Comparison of ENCODE assay signal across 10 mouse cellular contexts in the genomic region with DNA sequence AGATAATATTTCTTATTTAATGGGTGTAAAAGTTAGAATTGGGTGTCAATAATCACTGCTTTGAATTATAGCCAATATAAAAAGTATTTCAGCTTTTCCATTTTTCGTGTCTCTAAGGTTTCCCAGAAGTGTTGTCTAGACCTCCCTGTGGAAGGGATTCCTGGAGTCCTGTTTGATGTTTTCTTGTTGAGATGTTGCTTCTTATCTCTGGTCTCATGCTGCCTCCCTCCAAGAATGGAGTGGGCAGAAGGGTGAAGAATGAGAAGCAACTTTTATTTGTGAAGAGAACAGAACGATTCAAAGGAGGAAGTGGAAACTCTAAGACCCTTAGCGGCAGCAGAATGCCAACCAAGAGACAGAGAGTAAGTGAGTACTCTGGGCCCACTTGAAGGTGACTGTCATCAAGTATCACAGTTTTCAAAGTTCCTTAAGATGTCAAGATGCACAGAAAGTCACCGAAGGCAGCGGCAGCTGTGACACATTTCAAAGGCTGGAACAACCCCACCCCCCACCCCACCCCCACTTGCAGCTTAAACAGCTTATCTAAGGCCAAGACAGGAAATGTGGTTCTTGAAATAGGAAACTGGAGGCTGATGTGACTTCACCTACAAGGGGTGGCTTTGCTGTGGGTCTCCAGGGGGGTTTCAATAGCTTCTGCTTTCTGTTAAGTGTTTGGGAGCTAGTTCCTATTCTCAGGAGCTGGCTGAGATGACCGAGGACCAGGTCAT.
DNase-seq lines count a peak whose midpoint lies in the region; ATAC-seq and TF ChIP-seq lines count a peak whose summit lies in the region.
"Had no signal": no experiment of that assay in that cellular context is flagged by ENCODE, and none has a peak within 500 bp of the region (broad histone marks: within the 10 kb centered on the region; RNA-seq: fewer than 3 reads in every experiment).

No protein-coding gene starts in this region.

- no peak overlapping the region for H3K4me2 ChIP-seq in kidney, embryonic 15.5 days
- no peak overlapping the region for H3K4me2 ChIP-seq in kidney, embryonic 14.5 days (replicated peaks; ENCODE audit: low read depth, low read length)
- peak overlapping the region; percentile 44 for H3K4me2 ChIP-seq in liver, postnatal 0 days (ENCODE audit: low read depth, low read length)
- H3K4me2 ChIP-seq: limb, embryonic 13.5 days had no signal

- H3K4me1 ChIP-seq in kidney, embryonic 15.5 days = peaks cover 5% of the 10 kb centered on the region; the same call in 1 of the 2 replicates
- peaks cover 3% of the 10 kb centered on the region; the same call in 1 of the 2 replicates for H3K4me1 ChIP-seq in kidney, embryonic 14.5 days (ENCODE audit: control insufficient read depth, insufficient read depth, low read length)
- peaks cover 9% of the 10 kb centered on the region for H3K4me1 ChIP-seq in liver, postnatal 0 days (ENCODE audit: insufficient read depth)
- H3K4me1 ChIP-seq: limb, embryonic 13.5 days had no signal

- H3K9me3 ChIP-seq in kidney, embryonic 15.5 days (replicated peaks) = no peaks in the 10 kb centered on the region
- H3K9me3 ChIP-seq in kidney, embryonic 14.5 days (ENCODE audit: control insufficient read depth, low read length) = no peaks in the 10 kb centered on the region
- no peaks in the 10 kb centered on the region for H3K9me3 ChIP-seq in liver, postnatal 0 days (ENCODE audit: low read length)
- H3K9me3 ChIP-seq: limb, embryonic 13.5 days had no signal

- peak; percentile 47 for DNase-seq in liver, postnatal 0 days
- peak; percentile 94 for DNase-seq in thymus, postnatal 0 days (ENCODE audit: low spot score)
- DNase-seq in right cerebral cortex, postnatal 10 days (ENCODE audit: low spot score in 2 of 2) = no peak
- no peak for DNase-seq in layer of hippocampus, adult 8-10 months (ENCODE audit: low spot score in 2 of 2)
- DNase-seq in ovary, postnatal 14 days (ENCODE audit: low spot score) = no peak
- DNase-seq: cerebellum, adult 9-11 months had no signal

- WGBS in kidney, embryonic 15.5 days = 49% methylated on average over 6 of the region's 6 CpGs
- 48% methylated on average over 6 of the region's 6 CpGs for WGBS in kidney, embryonic 14.5 days
- WGBS in liver, postnatal 0 days (ENCODE audit: insufficient replicate concordance) = 22% methylated on average over 6 of the region's 6 CpGs

- H3K9ac ChIP-seq in kidney, embryonic 15.5 days = no peak overlapping the region
- no peak overlapping the region for H3K9ac ChIP-seq in kidney, embryonic 14.5 days (ENCODE audit: low read depth, low read length)
- no peak overlapping the region for H3K9ac ChIP-seq in liver, postnatal 0 days (replicated peaks)
- H3K9ac ChIP-seq: limb, embryonic 13.5 days had no signal

- no peaks in the 10 kb centered on the region for H3K27me3 ChIP-seq in kidney, embryonic 15.5 days
- no peaks in the 10 kb centered on the region for H3K27me3 ChIP-seq in kidney, embryonic 14.5 days (ENCODE audit: control insufficient read depth, insufficient read depth, low read length)
- no peaks in the 10 kb centered on the region for H3K27me3 ChIP-seq in liver, postnatal 0 days (ENCODE audit: insufficient read depth, low read length)
- H3K27me3 ChIP-seq: limb, embryonic 13.5 days had no signal

- peak overlapping the region; percentile 58; the same call in 1 of the 2 replicates for H3K27ac ChIP-seq in kidney, embryonic 15.5 days
- H3K27ac ChIP-seq in kidney, embryonic 14.5 days (ENCODE audit: low read depth, low read length) = no peak overlapping the region
- H3K27ac ChIP-seq in liver, postnatal 0 days (ENCODE audit: low read depth) = peak overlapping the region; percentile 16
- H3K27ac ChIP-seq: limb, embryonic 13.5 days had no signal

- no peak overlapping the region for H3K4me3 ChIP-seq in kidney, embryonic 15.5 days (replicated peaks)
- no peak overlapping the region for H3K4me3 ChIP-seq in kidney, embryonic 14.5 days (ENCODE audit: low read length)
- no peak overlapping the region for H3K4me3 ChIP-seq in liver, postnatal 0 days (ENCODE audit: low read depth, low read length)
- H3K4me3 ChIP-seq: limb, embryonic 13.5 days had no signal

- no peaks in the 10 kb centered on the region for H3K36me3 ChIP-seq in kidney, embryonic 15.5 days
- H3K36me3 ChIP-seq in kidney, embryonic 14.5 days (ENCODE audit: control insufficient read depth, insufficient read depth, low read length) = no peaks in the 10 kb centered on the region
- H3K36me3 ChIP-seq in liver, postnatal 0 days (replicated peaks; ENCODE audit: insufficient read depth, low read length) = no peaks in the 10 kb centered on the region
- H3K36me3 ChIP-seq: limb, embryonic 13.5 days had no signal

- TF ChIP-seq CTCF in liver, postnatal 0 days (IDR thresholded peaks at IDR 0.05; ENCODE audit: low read depth) = no peak

- ATAC-seq in kidney, embryonic 15.5 days (replicated peaks; ENCODE audit: low FRiP score) = no peak
- no peak for ATAC-seq in kidney, embryonic 14.5 days (ENCODE audit: low FRiP score, low TSS enrichment)
- peak; percentile 82 for ATAC-seq in granulocyte monocyte progenitor cell, adult 5-6 weeks (replicated peaks; ENCODE audit: poor library complexity, severe bottlenecking)
- peak; percentile 64 for ATAC-seq in liver, postnatal 0 days

- no peak for TF ChIP-seq EP300 in liver, postnatal 0 days (IDR thresholded peaks at IDR 0.05; ENCODE audit: low read depth)

Comparison
In these comparisons a context has a peak if more than half of its experiments do, and no peak if none do; other contexts are left out.
1. ATAC-seq: peak in granulocyte monocyte progenitor cell, adult 5-6 weeks (single experiment) and liver, postnatal 0 days (single experiment); none in kidney, embryonic 15.5 days (single experiment) and kidney, embryonic 14.5 days (single experiment).
2. DNase-seq: peak in liver, postnatal 0 days (single experiment) and thymus, postnatal 0 days (single experiment); none in right cerebral cortex, postnatal 10 days (0 of 2), layer of hippocampus, adult 8-10 months (0 of 2) and ovary, postnatal 14 days (single experiment).